ENCODE assay signal across 10 mouse cellular contexts in the genomic region with DNA sequence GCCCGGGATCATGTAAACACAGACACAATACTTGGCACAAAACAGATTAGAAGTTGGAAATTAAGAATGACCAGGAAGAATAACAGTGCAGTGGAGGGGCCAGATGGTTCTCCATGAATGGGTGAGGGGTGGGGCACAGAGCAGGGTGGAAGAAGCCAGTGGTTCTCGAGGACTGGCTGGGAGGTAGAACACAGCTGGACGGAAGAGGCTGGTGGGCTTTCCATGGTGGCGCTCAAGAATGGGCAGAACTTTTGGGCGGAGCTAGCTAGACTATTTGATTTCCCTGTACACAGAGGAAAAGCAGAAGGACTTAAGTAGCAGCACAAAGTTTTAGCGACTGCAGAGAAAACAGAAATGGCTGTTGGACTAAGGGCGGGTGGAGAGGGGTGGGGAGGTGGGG.
DNase-seq lines count a peak whose midpoint lies in the region; ATAC-seq and TF ChIP-seq lines count a peak whose summit lies in the region.
"Had no signal": no experiment of that assay in that cellular context is flagged by ENCODE, and none has a peak within 500 bp of the region (broad histone marks: within the 10 kb centered on the region; RNA-seq: fewer than 3 reads in every experiment).

No protein-coding gene starts in this region.

- no peak overlapping the region for H3K4me2 ChIP-seq in forebrain, embryonic 12.5 days
- no peak overlapping the region for H3K4me2 ChIP-seq in neural tube, embryonic 12.5 days (replicated peaks)
- peak overlapping the region; percentile 56 for H3K4me2 ChIP-seq in liver, postnatal 0 days (ENCODE audit: low read depth, low read length)

- H3K4me1 ChIP-seq in forebrain, embryonic 10.5 days, result peaks cover 28% of the 10 kb centered on the region
- H3K4me1 ChIP-seq in forebrain, embryonic 12.5 days, result peaks cover 12% of the 10 kb centered on the region; the same call in 1 of the 2 replicates
- H3K4me1 ChIP-seq in neural tube, embryonic 12.5 days, result no peaks in the 10 kb centered on the region; the same call in 1 of the 2 replicates
- H3K4me1 ChIP-seq in liver, postnatal 0 days (ENCODE audit: insufficient read depth), result peaks cover 7% of the 10 kb centered on the region

- 52% methylated on average over 7 of the region's 7 CpGs for WGBS in forebrain, embryonic 10.5 days
- WGBS in forebrain, embryonic 12.5 days, result 46% methylated on average over 7 of the region's 7 CpGs
- 59% methylated on average over 7 of the region's 7 CpGs for WGBS in neural tube, embryonic 12.5 days
- WGBS in liver, postnatal 0 days (ENCODE audit: insufficient replicate concordance), result 41% methylated on average over 7 of the region's 7 CpGs

- H3K27me3 ChIP-seq in forebrain, embryonic 10.5 days (ENCODE audit: poor library complexity, severe bottlenecking), result no peaks in the 10 kb centered on the region
- H3K27me3 ChIP-seq in forebrain, embryonic 12.5 days, result no peaks in the 10 kb centered on the region
- no peaks in the 10 kb centered on the region for H3K27me3 ChIP-seq in neural tube, embryonic 12.5 days (replicated peaks)
- no peaks in the 10 kb centered on the region for H3K27me3 ChIP-seq in liver, postnatal 0 days (ENCODE audit: insufficient read depth, low read length)

- no peak for DNase-seq in forebrain, embryonic 10.5 days (ENCODE audit: extremely low spot score, low spot score)
- no peak for DNase-seq in neural tube, embryonic 10.5 days (ENCODE audit: extremely low spot score, low spot score)
- DNase-seq in liver, postnatal 0 days, result no peak
- DNase-seq in embryo, embryonic 9.5 days (ENCODE audit: extremely low spot score), result no peak
- no peak for DNase-seq in urinary bladder, postnatal 10 days (ENCODE audit: low spot score)
- no peak for DNase-seq in thymus, postnatal 36 days
- DNase-seq: cerebellum, adult 9-11 months had no signal

- no peak overlapping the region for H3K9ac ChIP-seq in forebrain, embryonic 12.5 days
- H3K9ac ChIP-seq in neural tube, embryonic 12.5 days, result no peak overlapping the region
- H3K9ac ChIP-seq in liver, postnatal 0 days (replicated peaks), result no peak overlapping the region

- no peaks in the 10 kb centered on the region for H3K36me3 ChIP-seq in forebrain, embryonic 10.5 days (replicated peaks)
- no peaks in the 10 kb centered on the region for H3K36me3 ChIP-seq in forebrain, embryonic 12.5 days (replicated peaks)
- no peaks in the 10 kb centered on the region for H3K36me3 ChIP-seq in neural tube, embryonic 12.5 days
- no peaks in the 10 kb centered on the region for H3K36me3 ChIP-seq in liver, postnatal 0 days (replicated peaks; ENCODE audit: insufficient read depth, low read length)

- no peaks in the 10 kb centered on the region for H3K9me3 ChIP-seq in forebrain, embryonic 10.5 days
- H3K9me3 ChIP-seq in forebrain, embryonic 12.5 days, result no peaks in the 10 kb centered on the region
- no peaks in the 10 kb centered on the region for H3K9me3 ChIP-seq in neural tube, embryonic 12.5 days
- no peaks in the 10 kb centered on the region for H3K9me3 ChIP-seq in liver, postnatal 0 days (ENCODE audit: low read length)

- no peak; the same call in 1 of the 2 replicates for ATAC-seq in forebrain, embryonic 12.5 days (ENCODE audit: low FRiP score)
- 0 out of 2 replicates have a peak, but pooled peaks have one; percentile 46 for ATAC-seq in neural tube, embryonic 12.5 days (ENCODE audit: low FRiP score, low read depth)
- ATAC-seq in liver, postnatal 0 days, result peak; percentile 28

- no peak overlapping the region for H3K4me3 ChIP-seq in forebrain, embryonic 10.5 days
- H3K4me3 ChIP-seq in forebrain, embryonic 12.5 days (replicated peaks), result no peak overlapping the region
- no peak overlapping the region for H3K4me3 ChIP-seq in neural tube, embryonic 12.5 days
- H3K4me3 ChIP-seq in liver, postnatal 0 days (ENCODE audit: low read depth, low read length), result peak overlapping the region; percentile 25
- H3K4me3 ChIP-seq: left cerebral cortex, adult 2 months had no signal

- peak overlapping the region; percentile 69 for H3K27ac ChIP-seq in forebrain, embryonic 10.5 days
- no peak overlapping the region for H3K27ac ChIP-seq in forebrain, embryonic 12.5 days
- H3K27ac ChIP-seq in neural tube, embryonic 12.5 days, result no peak overlapping the region
- peak overlapping the region; percentile 68; the same call in 1 of the 2 replicates for H3K27ac ChIP-seq in liver, postnatal 0 days (ENCODE audit: low read depth)
- H3K27ac ChIP-seq: left cerebral cortex, adult 2 months had no signal

- TF ChIP-seq CTCF in liver, postnatal 0 days (IDR thresholded peaks at IDR 0.05; ENCODE audit: low read depth), result no peak

- no peak for TF ChIP-seq EP300 in liver, postnatal 0 days (IDR thresholded peaks at IDR 0.05; ENCODE audit: low read depth)

Comparison
In these comparisons a context has a peak if more than half of its experiments do, and no peak if none do; other contexts are left out.
1. H3K27ac ChIP-seq: peak in forebrain, embryonic 10.5 days (single experiment) and liver, postnatal 0 days (single experiment); none in forebrain, embryonic 12.5 days (single experiment) and neural tube, embryonic 12.5 days (single experiment).